Mouse (Mus musculus) limb, embryonic 15.5 days (tissue): ENCODE measurements around the gene Dock11. TPM values are rescaled to one million over a fixed set of nuclear protein-coding genes. Genes with fewer than 3 reads are reported as not detected.

ENCODE experiments used
- ATAC-seq: fragments of 200-750 bp; cut with Nextera tagmentation; 2 replicates; pipeline ENCODE4 v1.8.0; 2017; ENCODE audit warnings: low read depth, moderate TSS enrichment; ENCODE audit not compliant: insufficient number of reproducible peaks, low FRiP score, low TSS enrichment
- H3K27ac ChIP-seq: fragments of 300-500 bp; sonication (generic); 2 replicates; pipeline ENCODE4 v1.5.1; 2015; ENCODE audit warnings: moderate library complexity, mild to moderate bottlenecking, inconsistent platforms
- H3K27me3 ChIP-seq: fragments of 300-500 bp; sonication (generic); 2 replicates; pipeline ENCODE4 v1.6.1; 2015; ENCODE audit warnings: inconsistent platforms
- H3K36me3 ChIP-seq: fragments of 300-500 bp; sonication (generic); 2 replicates; pipeline ENCODE4 v1.6.1; 2015; ENCODE audit warnings: inconsistent platforms
- H3K4me1 ChIP-seq: fragments of 300-500 bp; sonication (generic); 2 replicates; pipeline ENCODE4 v1.6.1; 2015; ENCODE audit warnings: inconsistent platforms
- H3K4me2 ChIP-seq: fragments of 300-500 bp; sonication (generic); 2 replicates; pipeline ENCODE4 v1.6.1; 2015; ENCODE audit warnings: mild to moderate bottlenecking, inconsistent platforms
- H3K4me3 ChIP-seq: fragments of 300-500 bp; sonication (generic); 2 replicates; pipeline ENCODE4 v1.5.1; 2015; ENCODE audit warnings: mild to moderate bottlenecking, inconsistent platforms
- H3K9ac ChIP-seq: fragments of 300-500 bp; sonication (generic); 2 replicates; pipeline ENCODE4 v1.6.1; 2015; ENCODE audit warnings: inconsistent platforms
- H3K9me3 ChIP-seq: fragments of 300-500 bp; sonication (generic); 2 replicates; pipeline ENCODE4 v1.6.1; 2016; ENCODE audit warnings: inconsistent platforms
- WGBS: fragments of 180-500 bp; shearing (Covaris S2); methylation state at CpG from one replicate; pipeline ENCODE4 v1.1.7; 2015; 5-methylcytosine and 5-hydroxymethylcytosine counted together
- polyA plus RNA-seq: library from polyadenylated mRNA; unstranded; fragments of >200 nt; fragmentation: Nextera tagmentation; extraction: Ambion mirVana; gene quantifications from 2 replicates; pipeline ENCODE4 v1.2.1, GENCODE M21; 2015

The Dock11 gene
- polyA plus RNA-seq, 1 experiment from 2014 or later, result 14.8 TPM

- Histone ChIP-seq H3K4me3 (no peak overlapping the region), H3K4me2 (no peak overlapping the region), H3K27ac (no peak overlapping the region), H3K9ac (no peak overlapping the region), H3K9me3 (no peaks in the 10 kb centered on the region), H3K27me3 (no peaks in the 10 kb centered on the region), H3K4me1 (no peaks in the 10 kb centered on the region), H3K36me3 (0 out of 2 replicates have a peak, but pooled peaks cover 2% of the 10 kb centered on the region)
- 52% methylated on average over 4 of the region's 4 CpGs for WGBS
- ATAC-seq, result no peak
These were observed 157.1 kb downstream of the Dock11 start for GRCm38 (mm10) chrX:36045731-36046130.

DNA sequence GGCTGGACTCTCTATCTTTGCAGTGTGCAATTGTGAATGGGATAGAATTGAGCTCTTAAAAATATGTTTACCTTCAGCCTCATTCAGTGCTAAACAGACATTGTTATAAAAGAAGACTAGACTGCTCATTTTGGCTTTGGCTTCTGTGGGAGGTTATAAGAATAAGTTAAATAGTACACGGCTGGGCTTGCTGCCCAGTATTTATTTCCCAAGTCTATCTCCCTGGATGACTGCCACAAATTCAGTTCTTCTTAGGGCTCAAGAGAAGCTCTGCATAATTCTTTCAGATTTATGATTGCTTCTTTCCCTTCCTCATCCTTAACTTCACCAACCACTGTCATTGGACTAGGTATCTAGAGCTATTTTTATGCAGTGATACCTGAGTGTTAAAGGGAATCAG, 158.8 kb downstream of the Dock11 start:
- 52% methylated on average over 1 of the region's 1 CpGs for WGBS
- no peaks in the 10 kb centered on the region for H3K36me3 ChIP-seq
- H3K4me2 ChIP-seq, result no peak overlapping the region
- no peak overlapping the region for H3K4me3 ChIP-seq
- no peak for ATAC-seq
- H3K9ac ChIP-seq, result no peak overlapping the region
- no peak overlapping the region for H3K27ac ChIP-seq
- no peaks in the 10 kb centered on the region for H3K9me3 ChIP-seq
- no peaks in the 10 kb centered on the region for H3K4me1 ChIP-seq
- H3K27me3 ChIP-seq, result no peaks in the 10 kb centered on the region

GRCm38 (mm10) chrX:36050312-36050711, 161.7 kb downstream of the Dock11 start:
- Histone ChIP-seq H3K27me3 (no peaks in the 10 kb centered on the region), H3K4me2 (no peak overlapping the region), H3K9ac (no peak overlapping the region), H3K36me3 (no peaks in the 10 kb centered on the region), H3K9me3 (no peaks in the 10 kb centered on the region), H3K4me3 (no peak overlapping the region), H3K4me1 (no peaks in the 10 kb centered on the region), H3K27ac (no peak overlapping the region)
- no peak for ATAC-seq

GRCm38 (mm10) chrX:36073997-36074396, 185.4 kb downstream of the Dock11 start:
- no peak for ATAC-seq
- H3K4me2 ChIP-seq, result no peak overlapping the region
- no peak overlapping the region for H3K4me3 ChIP-seq
- 75% methylated on average over 2 of the region's 2 CpGs for WGBS
- H3K27me3 ChIP-seq, result no peaks in the 10 kb centered on the region
- H3K9me3 ChIP-seq, result no peaks in the 10 kb centered on the region
- H3K36me3 ChIP-seq, result no peaks in the 10 kb centered on the region
- no peaks in the 10 kb centered on the region for H3K4me1 ChIP-seq
- H3K27ac ChIP-seq, result no peak overlapping the region
- H3K9ac ChIP-seq, result no peak overlapping the region

DNA sequence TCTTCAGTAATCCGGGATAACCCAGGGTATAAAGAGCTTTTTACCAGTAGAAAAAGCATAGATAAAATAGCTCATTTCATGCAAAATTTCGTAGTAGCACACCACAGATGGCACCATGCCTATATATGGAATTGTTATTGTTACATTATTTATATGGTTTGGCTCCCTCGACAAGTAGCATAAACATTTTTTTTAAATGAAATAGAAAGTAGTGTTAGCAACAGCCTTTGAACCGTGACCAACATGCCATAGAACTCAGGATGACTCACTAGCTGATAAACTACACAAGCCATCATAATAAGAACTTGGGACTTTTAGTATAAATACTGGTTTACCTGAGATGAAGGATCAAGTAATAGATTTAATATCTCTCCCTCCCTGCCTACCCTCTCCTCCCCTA, 188.5 kb downstream of the Dock11 start:
- Histone ChIP-seq H3K4me1 (no peaks in the 10 kb centered on the region), H3K9ac (no peak overlapping the region), H3K9me3 (no peaks in the 10 kb centered on the region), H3K4me2 (no peak overlapping the region), H3K27me3 (no peaks in the 10 kb centered on the region), H3K36me3 (no peaks in the 10 kb centered on the region), H3K4me3 (no peak overlapping the region), H3K27ac (no peak overlapping the region)
- ATAC-seq, result no peak
- 70% methylated on average over 4 of the region's 4 CpGs for WGBS

DNA sequence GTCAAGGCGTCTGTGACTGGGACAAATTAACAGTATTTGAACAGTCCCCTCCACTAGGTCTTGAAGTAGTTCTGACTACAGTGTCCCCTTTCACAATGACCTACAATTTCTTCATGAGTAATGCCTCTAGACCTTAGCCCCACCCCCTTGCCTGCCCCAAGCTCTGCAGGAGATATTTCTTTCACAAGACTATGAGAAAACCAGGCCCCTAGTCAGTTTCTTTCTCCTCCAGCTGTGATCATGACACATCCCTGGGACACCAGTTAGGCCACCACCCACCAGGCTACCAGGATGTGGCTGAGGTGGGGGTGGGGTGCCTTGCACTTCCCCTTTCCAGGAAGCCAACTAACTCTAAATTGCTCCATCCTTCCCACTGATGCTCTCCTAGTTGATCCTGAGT, 194.3 kb downstream of the Dock11 start:
- no peaks in the 10 kb centered on the region for H3K9me3 ChIP-seq
- no peak for ATAC-seq
- no peaks in the 10 kb centered on the region for H3K4me1 ChIP-seq
- H3K27me3 ChIP-seq, result no peaks in the 10 kb centered on the region
- no peak overlapping the region for H3K9ac ChIP-seq
- 85% methylated on average over 1 of the region's 1 CpGs for WGBS
- no peak overlapping the region for H3K27ac ChIP-seq
- no peak overlapping the region for H3K4me2 ChIP-seq
- H3K4me3 ChIP-seq, result no peak overlapping the region
- H3K36me3 ChIP-seq, result no peaks in the 10 kb centered on the region

DNA sequence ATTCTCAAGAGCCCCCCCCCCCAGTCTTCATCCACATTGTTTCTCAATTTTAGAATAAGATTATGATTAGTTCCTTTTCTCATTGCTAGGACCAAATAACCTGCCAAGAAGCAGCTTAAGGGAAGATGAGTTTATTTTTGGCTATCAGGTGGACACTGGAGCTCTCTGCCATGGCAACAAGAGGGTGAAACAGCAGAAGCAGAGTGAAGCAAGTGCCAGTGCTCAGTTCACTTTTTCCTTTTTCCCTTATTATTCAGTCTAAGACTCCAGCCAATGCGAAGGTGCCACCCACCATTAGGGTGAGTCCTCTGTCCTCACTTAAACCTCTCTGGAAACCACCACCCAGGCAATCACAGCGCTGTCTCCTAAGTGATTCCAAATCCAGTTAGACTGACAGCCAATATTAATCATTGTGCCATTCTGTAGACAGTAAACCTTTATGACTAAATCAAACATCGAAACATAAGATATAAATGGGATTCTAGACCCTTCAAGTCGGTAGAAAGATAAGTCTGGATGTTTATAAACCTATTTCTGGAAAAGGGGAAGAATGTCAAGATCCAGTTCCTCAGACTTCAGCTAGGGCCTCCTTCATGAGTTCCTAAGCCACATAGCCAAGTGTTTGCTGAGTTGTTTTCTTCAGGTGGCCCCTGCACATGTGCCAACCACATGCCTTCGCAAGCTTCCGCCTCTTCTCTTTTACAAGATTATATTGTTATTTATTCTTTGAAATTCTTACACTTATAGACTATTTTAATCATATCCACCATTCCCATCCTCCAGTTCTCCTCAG, 200.0 kb downstream of the Dock11 start:
- no peaks in the 10 kb centered on the region for H3K4me1 ChIP-seq
- no peaks in the 10 kb centered on the region for H3K9me3 ChIP-seq
- 80% methylated on average over 6 of the region's 6 CpGs for WGBS
- no peak overlapping the region for H3K9ac ChIP-seq
- H3K4me3 ChIP-seq, result no peak overlapping the region
- no peaks in the 10 kb centered on the region for H3K36me3 ChIP-seq
- H3K27ac ChIP-seq, result no peak overlapping the region
- H3K4me2 ChIP-seq, result no peak overlapping the region
- ATAC-seq, result no peak
- no peaks in the 10 kb centered on the region for H3K27me3 ChIP-seq

DNA sequence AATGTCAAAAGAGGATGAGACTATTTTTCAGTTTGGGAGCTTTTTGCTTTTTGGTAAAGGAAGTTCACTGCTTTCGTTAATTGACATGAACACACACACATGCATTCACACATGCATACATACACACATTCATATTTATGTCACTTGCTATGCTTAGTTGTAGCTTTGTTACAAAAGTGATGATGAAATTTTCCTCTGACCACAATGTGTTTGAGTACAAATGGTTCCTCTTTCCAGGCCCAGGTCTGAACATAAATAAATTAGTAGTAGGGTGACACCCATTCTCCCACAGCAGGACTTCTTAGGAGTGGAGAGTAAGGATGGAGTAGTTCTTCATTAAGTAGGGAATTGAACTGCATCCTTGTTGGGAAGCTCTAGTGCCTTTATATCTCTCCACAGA, 212.3 kb downstream of the Dock11 start:
- Histone ChIP-seq H3K9ac (no peak overlapping the region), H3K4me1 (no peaks in the 10 kb centered on the region), H3K4me2 (no peak overlapping the region), H3K9me3 (no peaks in the 10 kb centered on the region), H3K4me3 (no peak overlapping the region), H3K27ac (no peak overlapping the region), H3K36me3 (no peaks in the 10 kb centered on the region), H3K27me3 (no peaks in the 10 kb centered on the region)
- no peak for ATAC-seq
- 68% methylated on average over 1 of the region's 1 CpGs for WGBS

DNA sequence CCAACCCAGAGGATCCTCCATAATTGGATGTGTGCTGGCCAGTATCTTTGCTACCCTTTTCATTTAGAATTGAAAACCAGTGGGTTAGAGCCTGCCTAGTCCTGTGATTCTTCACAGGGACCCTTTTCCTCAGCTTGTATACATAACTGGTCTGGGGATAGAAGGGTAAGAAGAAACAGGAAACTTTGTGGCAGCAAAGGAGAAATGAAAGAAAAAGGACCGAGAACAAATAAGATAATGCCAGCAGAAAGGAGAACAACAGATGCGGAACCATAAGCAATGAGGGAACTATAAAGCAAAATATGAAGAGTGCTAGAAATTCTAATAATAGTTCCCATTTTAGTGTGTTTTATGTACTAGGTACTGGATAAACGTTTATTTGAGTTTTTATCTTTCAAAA, 212.7 kb downstream of the Dock11 start:
- WGBS, result 71% methylated on average over 3 of the region's 3 CpGs
- Histone ChIP-seq H3K9ac (no peak overlapping the region), H3K36me3 (no peaks in the 10 kb centered on the region), H3K4me1 (no peaks in the 10 kb centered on the region), H3K4me3 (no peak overlapping the region), H3K27me3 (no peaks in the 10 kb centered on the region), H3K27ac (no peak overlapping the region), H3K4me2 (no peak overlapping the region), H3K9me3 (no peaks in the 10 kb centered on the region)
- no peak for ATAC-seq

DNA sequence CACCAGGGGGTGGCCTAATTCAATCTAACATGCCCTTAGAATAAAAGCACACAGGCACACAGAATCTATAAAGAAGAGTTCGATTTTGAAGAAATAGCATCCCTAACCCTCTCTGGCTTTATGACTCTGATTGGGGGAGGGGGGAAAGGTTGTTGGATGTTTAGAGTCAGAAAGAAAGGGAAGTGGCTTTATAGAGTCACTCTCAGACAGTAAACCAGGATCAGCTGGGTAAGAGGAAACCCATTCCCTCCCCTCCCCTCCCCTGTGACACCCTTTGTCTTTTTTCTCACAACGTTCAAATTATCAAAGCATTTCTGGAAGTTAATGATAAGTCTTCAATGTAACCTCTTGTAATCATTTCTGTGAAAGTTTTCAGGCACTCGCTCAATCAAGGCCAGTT, 220.0 kb downstream of the Dock11 start:
- H3K9me3 ChIP-seq, result no peaks in the 10 kb centered on the region
- ATAC-seq, result no peak
- H3K36me3 ChIP-seq, result no peaks in the 10 kb centered on the region
- no peak overlapping the region for H3K4me3 ChIP-seq
- peaks cover 3% of the 10 kb centered on the region; the same call in 1 of the 2 replicates for H3K4me1 ChIP-seq
- H3K4me2 ChIP-seq, result no peak overlapping the region
- 38% methylated on average over 3 of the region's 3 CpGs for WGBS
- H3K9ac ChIP-seq, result no peak overlapping the region
- H3K27me3 ChIP-seq, result no peaks in the 10 kb centered on the region
- H3K27ac ChIP-seq, result no peak overlapping the region

- Histone ChIP-seq H3K36me3 (no peaks in the 10 kb centered on the region), H3K4me2 (peak within 1 kb of the TSS; percentile 71), H3K27me3 (no peaks in the 10 kb centered on the region), H3K4me3 (peak within 1 kb of the TSS; percentile 52), H3K27ac (no peak within 1 kb of the TSS), H3K9ac (peak within 1 kb of the TSS; percentile 23; the same call in 1 of the 2 replicates), H3K4me1 (peaks cover 3% of the 10 kb centered on the region; the same call in 1 of the 2 replicates), H3K9me3 (no peaks in the 10 kb centered on the region)
- ATAC-seq, result no peak
- WGBS, result 14% methylated on average over 47 of the region's 51 CpGs
These were observed 223.2 kb downstream of the Dock11 start, which contains the start of gene Il13ra1 for GRCm38 (mm10) chrX:36111622-36112421. TSS of gene Il13ra1 (plus strand) at chrX:36112110.

DNA sequence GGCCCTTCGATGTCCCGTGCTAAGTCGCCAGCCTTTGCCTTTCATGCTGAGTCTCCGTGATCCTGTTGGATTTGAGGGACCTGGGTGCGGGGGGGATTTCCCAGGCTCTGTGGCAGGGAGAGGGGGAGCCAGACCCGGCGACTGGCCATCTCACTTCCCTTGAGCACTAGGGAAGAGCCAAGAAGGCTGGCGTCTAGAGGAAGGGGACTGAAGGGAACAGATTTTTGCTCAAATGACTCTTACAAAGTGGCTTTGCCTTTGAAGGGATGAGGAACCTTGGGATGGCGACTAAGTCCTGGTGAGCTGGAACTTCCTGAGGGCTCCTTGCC, 223.8 kb downstream of the Dock11 start:
- Histone ChIP-seq H3K4me1 (peaks cover 3% of the 10 kb centered on the region; the same call in 1 of the 2 replicates), H3K27me3 (no peaks in the 10 kb centered on the region), H3K27ac (no peak overlapping the region), H3K36me3 (no peaks in the 10 kb centered on the region), H3K9ac (peak overlapping the region; percentile 23; the same call in 1 of the 2 replicates), H3K4me3 (peak overlapping the region; percentile 52), H3K4me2 (peak overlapping the region; percentile 71), H3K9me3 (no peaks in the 10 kb centered on the region)
- no peak for ATAC-seq
- 22% methylated on average over 9 of the region's 9 CpGs for WGBS
